Mouse (Mus musculus): ENCODE data around the gene Dennd1b. TPM values are rescaled to one million over a fixed set of nuclear protein-coding genes. Genes with fewer than 3 reads are reported as not detected.

Gene Dennd1b
- polyA plus RNA-seq, 1 experiment = 25.8 TPM

GRCm38 (mm10) chr1:139139644-139140043, 176.4 kb downstream of the Dennd1b start:
- H3K27me3 ChIP-seq (ENCODE audit: control insufficient read depth, insufficient read depth, low read length, poor library complexity, severe bottlenecking) = no peaks in the 10 kb centered on the region
- no peak overlapping the region for H3K4me3 ChIP-seq (ENCODE audit: low read depth, low read length)

GRCm38 (mm10) chr1:139145516-139145915, 182.3 kb downstream of the Dennd1b start:
- no peak overlapping the region for H3K9ac ChIP-seq (ENCODE audit: low read depth, poor library complexity, severe bottlenecking)
- H3K36me3 ChIP-seq (ENCODE audit: control insufficient read depth, insufficient read depth, low read length, poor library complexity, severe bottlenecking) = no peaks in the 10 kb centered on the region
- TF ChIP-seq POLR2A (IDR thresholded peaks at IDR 0.05; ENCODE audit: insufficient read depth, low read length) = no peak
- TF ChIP-seq CTCF (IDR thresholded peaks at IDR 0.05; ENCODE audit: low read depth, low read length) = no peak
- TF ChIP-seq EP300 (IDR thresholded peaks at IDR 0.05; ENCODE audit: insufficient read depth, low read depth, low read length) = no peak
- no peaks in the 10 kb centered on the region for H3K4me1 ChIP-seq (ENCODE audit: control insufficient read depth, insufficient read depth, low read length)
- H3K27ac ChIP-seq (ENCODE audit: insufficient read depth, low read length) = no peak overlapping the region
- no peak overlapping the region for H3K4me3 ChIP-seq (ENCODE audit: low read depth, low read length)
- H3K27me3 ChIP-seq (ENCODE audit: control insufficient read depth, insufficient read depth, low read length, poor library complexity, severe bottlenecking) = no peaks in the 10 kb centered on the region
- no peaks in the 10 kb centered on the region for H3K9me3 ChIP-seq (replicated peaks; ENCODE audit: control insufficient read depth, insufficient read depth, low read length, poor library complexity, severe bottlenecking)

More at GRCm38 (mm10) chr1:139139644-139140043, 176.4 kb downstream of the Dennd1b start:
- Histone ChIP-seq H3K36me3 (ENCODE audit: control insufficient read depth, insufficient read depth, low read length, poor library complexity, severe bottlenecking) (no peaks in the 10 kb centered on the region), H3K9ac (ENCODE audit: low read depth, poor library complexity, severe bottlenecking) (no peak overlapping the region), H3K27ac (ENCODE audit: insufficient read depth, low read length) (no peak overlapping the region), H3K4me1 (ENCODE audit: control insufficient read depth, insufficient read depth, low read length) (no peaks in the 10 kb centered on the region), H3K9me3 (replicated peaks; ENCODE audit: control insufficient read depth, insufficient read depth, low read length, poor library complexity, severe bottlenecking) (no peaks in the 10 kb centered on the region)
- TF ChIP-seq EP300 (IDR thresholded peaks at IDR 0.05; ENCODE audit: insufficient read depth, low read depth, low read length) (no peak), CTCF (IDR thresholded peaks at IDR 0.05; ENCODE audit: low read depth, low read length) (no peak), POLR2A (IDR thresholded peaks at IDR 0.05; ENCODE audit: insufficient read depth, low read length) (no peak)

- H3K27ac ChIP-seq (ENCODE audit: insufficient read depth, low read length) = no peak overlapping the region
- no peaks in the 10 kb centered on the region for H3K4me1 ChIP-seq (ENCODE audit: control insufficient read depth, insufficient read depth, low read length)
- TF ChIP-seq POLR2A (IDR thresholded peaks at IDR 0.05; ENCODE audit: insufficient read depth, low read length) (no peak), CTCF (IDR thresholded peaks at IDR 0.05; ENCODE audit: low read depth, low read length) (no peak), EP300 (IDR thresholded peaks at IDR 0.05; ENCODE audit: insufficient read depth, low read depth, low read length) (no peak)
- no peaks in the 10 kb centered on the region for H3K27me3 ChIP-seq (ENCODE audit: control insufficient read depth, insufficient read depth, low read length, poor library complexity, severe bottlenecking)
- no peaks in the 10 kb centered on the region for H3K9me3 ChIP-seq (replicated peaks; ENCODE audit: control insufficient read depth, insufficient read depth, low read length, poor library complexity, severe bottlenecking)
- H3K36me3 ChIP-seq (ENCODE audit: control insufficient read depth, insufficient read depth, low read length, poor library complexity, severe bottlenecking) = no peaks in the 10 kb centered on the region
- H3K9ac ChIP-seq (ENCODE audit: low read depth, poor library complexity, severe bottlenecking) = no peak overlapping the region
- no peak overlapping the region for H3K4me3 ChIP-seq (ENCODE audit: low read depth, low read length)
Observed at GRCm38 (mm10) chr1:139146306-139146705, 183.1 kb downstream of the Dennd1b start.

- no peaks in the 10 kb centered on the region for H3K36me3 ChIP-seq (ENCODE audit: control insufficient read depth, insufficient read depth, low read length, poor library complexity, severe bottlenecking)
- H3K4me3 ChIP-seq (ENCODE audit: low read depth, low read length) = no peak overlapping the region
- no peaks in the 10 kb centered on the region for H3K4me1 ChIP-seq (ENCODE audit: control insufficient read depth, insufficient read depth, low read length)
- no peaks in the 10 kb centered on the region for H3K9me3 ChIP-seq (replicated peaks; ENCODE audit: control insufficient read depth, insufficient read depth, low read length, poor library complexity, severe bottlenecking)
- no peaks in the 10 kb centered on the region for H3K27me3 ChIP-seq (ENCODE audit: control insufficient read depth, insufficient read depth, low read length, poor library complexity, severe bottlenecking)
- H3K9ac ChIP-seq (ENCODE audit: low read depth, poor library complexity, severe bottlenecking) = no peak overlapping the region
- TF ChIP-seq EP300 (IDR thresholded peaks at IDR 0.05; ENCODE audit: insufficient read depth, low read depth, low read length) = no peak
- H3K27ac ChIP-seq (ENCODE audit: insufficient read depth, low read length) = no peak overlapping the region
Observed at GRCm38 (mm10) chr1:139153006-139153405, 189.8 kb downstream of the Dennd1b start.

GRCm38 (mm10) chr1:139153493-139153892, 190.3 kb downstream of the Dennd1b start:
- TF ChIP-seq POLR2A (IDR thresholded peaks at IDR 0.05; ENCODE audit: insufficient read depth, low read length) (no peak), EP300 (IDR thresholded peaks at IDR 0.05; ENCODE audit: insufficient read depth, low read depth, low read length) (no peak), CTCF (IDR thresholded peaks at IDR 0.05; ENCODE audit: low read depth, low read length) (no peak)
- no peak overlapping the region for H3K9ac ChIP-seq (ENCODE audit: low read depth, poor library complexity, severe bottlenecking)
- no peaks in the 10 kb centered on the region for H3K9me3 ChIP-seq (replicated peaks; ENCODE audit: control insufficient read depth, insufficient read depth, low read length, poor library complexity, severe bottlenecking)
- no peaks in the 10 kb centered on the region for H3K27me3 ChIP-seq (ENCODE audit: control insufficient read depth, insufficient read depth, low read length, poor library complexity, severe bottlenecking)
- no peak overlapping the region for H3K27ac ChIP-seq (ENCODE audit: insufficient read depth, low read length)
- H3K36me3 ChIP-seq (ENCODE audit: control insufficient read depth, insufficient read depth, low read length, poor library complexity, severe bottlenecking) = no peaks in the 10 kb centered on the region
- H3K4me1 ChIP-seq (ENCODE audit: control insufficient read depth, insufficient read depth, low read length) = no peaks in the 10 kb centered on the region
- no peak overlapping the region for H3K4me3 ChIP-seq (ENCODE audit: low read depth, low read length)

GRCm38 (mm10) chr1:139156397-139156796, 193.2 kb downstream of the Dennd1b start:
- Histone ChIP-seq H3K27me3 (ENCODE audit: control insufficient read depth, insufficient read depth, low read length, poor library complexity, severe bottlenecking) (no peaks in the 10 kb centered on the region), H3K36me3 (ENCODE audit: control insufficient read depth, insufficient read depth, low read length, poor library complexity, severe bottlenecking) (no peaks in the 10 kb centered on the region), H3K4me1 (ENCODE audit: control insufficient read depth, insufficient read depth, low read length) (no peaks in the 10 kb centered on the region), H3K4me3 (ENCODE audit: low read depth, low read length) (no peak overlapping the region), H3K9ac (ENCODE audit: low read depth, poor library complexity, severe bottlenecking) (no peak overlapping the region), H3K9me3 (replicated peaks; ENCODE audit: control insufficient read depth, insufficient read depth, low read length, poor library complexity, severe bottlenecking) (no peaks in the 10 kb centered on the region), H3K27ac (ENCODE audit: insufficient read depth, low read length) (no peak overlapping the region)
- TF ChIP-seq CTCF (IDR thresholded peaks at IDR 0.05; ENCODE audit: low read depth, low read length) = peak; percentile 22
- no peak for TF ChIP-seq POLR2A (IDR thresholded peaks at IDR 0.05; ENCODE audit: insufficient read depth, low read length)
